Mouse (Mus musculus) lung, postnatal 0 days (tissue): ENCODE data around the gene Fzd7. TPM values are rescaled to one million over a fixed set of nuclear protein-coding genes. Genes with fewer than 3 reads are reported as not detected.

ENCODE experiments used
- ATAC-seq: fragments of 200-750 bp; cut with Nextera tagmentation; 2 replicates; pipeline ENCODE4 v1.8.0; 2017; ENCODE audit warnings: moderate library complexity
- DNase-seq: peaks from one replicate; pipeline ENCODE4 v3.0.0-alpha.2; 2016; ENCODE audit warnings: low spot score
- H3K27ac ChIP-seq: fragments of 300-500 bp; sonication (generic); 2 replicates; pipeline ENCODE4 v1.5.1; 2014; ENCODE audit warnings: antibody characterized with exemption, mild to moderate bottlenecking, low read length, mixed read lengths
- H3K27me3 ChIP-seq: fragments of 300-500 bp; sonication (generic); replicated peaks from 2 replicates; pipeline ENCODE4 v1.6.1; 2014; ENCODE audit warnings: low read length, mixed read lengths; ENCODE audit not compliant: insufficient read depth
- H3K36me3 ChIP-seq: fragments of 300-500 bp; sonication (generic); 2 replicates; pipeline ENCODE4 v1.6.1; 2014; ENCODE audit warnings: low read length, mixed read lengths; ENCODE audit not compliant: insufficient read depth
- H3K4me1 ChIP-seq: fragments of 300-500 bp; sonication (generic); 2 replicates; pipeline ENCODE4 v1.6.1; 2014; ENCODE audit warnings: antibody characterized with exemption, low read depth, low read length, mixed read lengths; ENCODE audit not compliant: insufficient read depth
- H3K4me2 ChIP-seq: fragments of 300-500 bp; sonication (generic); replicated peaks from 2 replicates; pipeline ENCODE4 v1.6.1; 2014; ENCODE audit warnings: low read depth, mild to moderate bottlenecking, low read length, moderate library complexity, mixed read lengths
- H3K4me3 ChIP-seq: fragments of 300-500 bp; sonication (generic); 2 replicates; pipeline ENCODE4 v1.5.1; 2014; ENCODE audit warnings: low read depth, low read length
- H3K9ac ChIP-seq: fragments of 300-500 bp; sonication (generic); replicated peaks from 2 replicates; pipeline ENCODE4 v1.6.1; 2014; ENCODE audit warnings: low read depth, mild to moderate bottlenecking
- H3K9me3 ChIP-seq: fragments of 300-500 bp; sonication (generic); 2 replicates; pipeline ENCODE4 v1.6.1; 2016; ENCODE audit warnings: low read length, mixed read lengths
- CTCF ChIP-seq: IDR thresholded peaks from 2 replicates; pipeline ENCODE4 v1.5.1; 2016; ENCODE audit warnings: antibody characterized with exemption, mild to moderate bottlenecking
- EP300 ChIP-seq: IDR thresholded peaks from 2 replicates; pipeline ENCODE4 v1.6.1; 2016; ENCODE audit warnings: antibody characterized with exemption, mild to moderate bottlenecking, control low read depth
- WGBS: fragments of 180-500 bp; shearing (Covaris S2); extraction: QIAGEN DNeasy Blood & Tissue Kit; methylation state at CpG from one replicate; pipeline ENCODE4 v1.1.7; 2014; 5-methylcytosine and 5-hydroxymethylcytosine counted together
- polyA plus RNA-seq: library from polyadenylated mRNA; unstranded; fragments of >200 nt; fragmentation: Nextera tagmentation; extraction: Ambion mirVana; gene quantifications from 2 replicates; pipeline ENCODE4 v1.2.1, GENCODE M21; 2015

The Fzd7 gene
- polyA plus RNA-seq, 1 experiment from 2014 or later: 7.1 TPM

- Histone ChIP-seq H3K9ac (no peak overlapping the region), H3K36me3 (no peaks in the 10 kb centered on the region), H3K4me1 (0 out of 2 replicates have a peak, but pooled peaks cover 2% of the 10 kb centered on the region), H3K27me3 (no peaks in the 10 kb centered on the region), H3K27ac (no peak overlapping the region), H3K4me2 (no peak overlapping the region), H3K9me3 (no peaks in the 10 kb centered on the region), H3K4me3 (no peak overlapping the region)
- TF ChIP-seq CTCF (no peak), EP300 (no peak)
- WGBS: 31% methylated on average over 2 of the region's 2 CpGs
- no peak for ATAC-seq
- no peak for DNase-seq
Measured at GRCm38 (mm10) chr1:59475618-59476017, 6.6 kb upstream of the Fzd7 start.

GRCm38 (mm10) chr1:59478911-59479310 is 3.3 kb upstream of the Fzd7 start:
- TF ChIP-seq CTCF (no peak), EP300 (no peak)
- peaks cover 5% of the 10 kb centered on the region; the same call in 1 of the 2 replicates for H3K4me1 ChIP-seq
- 0 out of 2 replicates have a peak, but pooled peaks cover 1% of the 10 kb centered on the region for H3K27me3 ChIP-seq
- no peak overlapping the region for H3K4me3 ChIP-seq
- no peaks in the 10 kb centered on the region for H3K36me3 ChIP-seq
- H3K27ac ChIP-seq: no peak overlapping the region
- 44% methylated on average over 3 of the region's 3 CpGs for WGBS
- DNase-seq (peak; percentile 33), ATAC-seq (no peak)
- no peaks in the 10 kb centered on the region for H3K9me3 ChIP-seq
- no peak overlapping the region for H3K4me2 ChIP-seq
- H3K9ac ChIP-seq: no peak overlapping the region

- Histone ChIP-seq H3K27ac (peak overlapping the region; percentile 90), H3K4me2 (peak overlapping the region; percentile 94), H3K4me1 (peaks cover 12% of the 10 kb centered on the region; the same call in 1 of the 2 replicates), H3K36me3 (no peaks in the 10 kb centered on the region), H3K4me3 (peak overlapping the region; percentile 71), H3K9me3 (no peaks in the 10 kb centered on the region), H3K27me3 (0 out of 2 replicates have a peak, but pooled peaks cover 4% of the 10 kb centered on the region), H3K9ac (peak overlapping the region; percentile 26)
- DNase-seq (no peak), ATAC-seq (no peak)
- WGBS: 7% methylated on average over 23 of the region's 23 CpGs
- TF ChIP-seq CTCF: no peak
- TF ChIP-seq EP300: no peak
Measured at GRCm38 (mm10) chr1:59480821-59481455, 1.3 kb upstream of the Fzd7 start.

- TF ChIP-seq EP300 (peak; percentile 47; the same call in 1 of the 2 replicates), CTCF (peak; percentile 32)
- Histone ChIP-seq H3K4me1 (peaks cover 12% of the 10 kb centered on the region; the same call in 1 of the 2 replicates), H3K36me3 (no peaks in the 10 kb centered on the region), H3K4me2 (peak overlapping the region; percentile 94), H3K27ac (peak overlapping the region; percentile 90), H3K9me3 (no peaks in the 10 kb centered on the region), H3K9ac (peak overlapping the region; percentile 64), H3K4me3 (peak overlapping the region; percentile 71), H3K27me3 (0 out of 2 replicates have a peak, but pooled peaks cover 4% of the 10 kb centered on the region)
- DNase-seq (peak; percentile 99), ATAC-seq (peak; percentile 95)
- 1% methylated on average over 54 of the region's 57 CpGs for whole genome bisulfite sequencing
Measured at GRCm38 (mm10) chr1:59481456-59482291, 550 bp upstream of the Fzd7 start.

GRCm38 (mm10) chr1:59482696-59483520 is 684 bp downstream of the Fzd7 start:
- Histone ChIP-seq H3K36me3 (no peaks in the 10 kb centered on the region), H3K27ac (peak overlapping the region; percentile 88), H3K4me3 (peak overlapping the region; percentile 71), H3K27me3 (0 out of 2 replicates have a peak, but pooled peaks cover 4% of the 10 kb centered on the region), H3K9me3 (no peaks in the 10 kb centered on the region), H3K9ac (peak overlapping the region; percentile 64), H3K4me1 (peaks cover 15% of the 10 kb centered on the region; the same call in 1 of the 2 replicates), H3K4me2 (peak overlapping the region; percentile 94)
- ATAC-seq (peak; percentile 10; the same call in 1 of the 2 replicates), DNase-seq (peak; percentile 56)
- TF ChIP-seq EP300 (no peak), CTCF (no peak)
- WGBS: 1% methylated on average over 61 of the region's 88 CpGs
